Mouse (Mus musculus) CH12.LX (cell line): Measurements from ENCODE around the gene Eloa. TPM values are rescaled to one million over a fixed set of nuclear protein-coding genes. Genes with fewer than 3 reads are reported as not detected.

Experiments
- DNase-seq: peaks from one replicate; pipeline ENCODE4 v3.0.0-alpha.2; 2013; ENCODE audit errors: extremely low read depth
- H3K27ac ChIP-seq: 2 replicates; pipeline ENCODE4 v1.5.1; 2012; ENCODE audit warnings: low read depth, mild to moderate bottlenecking, control low read depth, moderate library complexity; ENCODE audit not compliant: insufficient read depth
- H3K27me3 ChIP-seq: replicated peaks from 2 replicates; pipeline ENCODE3; 2012; ENCODE audit warnings: inconsistent platforms
- H3K36me3 ChIP-seq, 2 experiments: replicated peaks in 1 of 2; 2 replicates each; pipeline versions ENCODE3 to v1.6.1; 2012; ENCODE audit warnings: inconsistent platforms in 1 of 2, low read length in 1 of 2, mild to moderate bottlenecking in 1 of 2, mixed read lengths in 1 of 2, moderate library complexity in 1 of 2; ENCODE audit not compliant: control insufficient read depth in 1 of 2, insufficient read depth in 1 of 2
- H3K4me1 ChIP-seq, 2 experiments: 2 replicates each; pipeline ENCODE4 v1.6.1; 2012; ENCODE audit warnings: inconsistent platforms in 1 of 2, moderate library complexity in 1 of 2; ENCODE audit not compliant: insufficient read depth in 2 of 2, control insufficient read depth in 1 of 2
- H3K4me2 ChIP-seq: 2 replicates; pipeline ENCODE4 v1.6.1; 2012; ENCODE audit warnings: low read depth, mild to moderate bottlenecking, control low read depth; ENCODE audit not compliant: poor library complexity, insufficient read depth, severe bottlenecking
- H3K4me3 ChIP-seq, 3 experiments: fragments of 150-350 bp in 1 of 3; sonication (generic) in 1 of 3; replicated peaks in 1 of 3; 2 replicates each; pipeline versions ENCODE3 to v1.5.1; 2011 to 2012; ENCODE audit warnings: low read depth in 2 of 3, low read length in 2 of 3, mild to moderate bottlenecking in 2 of 3, moderate library complexity in 2 of 3, control low read depth in 1 of 3, improper control_type of control experiment in 1 of 3, inconsistent platforms in 1 of 3, mixed read lengths in 1 of 3; ENCODE audit not compliant: poor library complexity in 1 of 3
- H3K79me2 ChIP-seq: replicated peaks from 2 replicates; pipeline ENCODE4 v1.6.1; 2012; ENCODE audit warnings: mild to moderate bottlenecking, moderate library complexity; ENCODE audit not compliant: control insufficient read depth, poor library complexity, insufficient read depth, severe bottlenecking; ENCODE audit errors: extremely low read depth
- H3K9ac ChIP-seq: 2 replicates; pipeline ENCODE4 v1.6.1; 2012; ENCODE audit warnings: low read depth, mild to moderate bottlenecking, control low read depth, moderate library complexity; ENCODE audit not compliant: insufficient read depth
- H3K9me3 ChIP-seq: replicated peaks from 2 replicates; pipeline ENCODE3; 2012; ENCODE audit warnings: low read length, inconsistent platforms, mixed read lengths
- CHD1 ChIP-seq: IDR thresholded peaks from 2 replicates; pipeline ENCODE4 v1.6.1; 2012; ENCODE audit warnings: low read depth, low read length, improper control_type of control experiment, inconsistent platforms
- CTCF ChIP-seq, 2 experiments: IDR thresholded peaks in 1 of 2; conservative IDR thresholded peaks in 1 of 2; 2 replicates each; pipeline ENCODE4 v1.5.1; 2011 to 2012; ENCODE audit warnings: low read depth in 2 of 2, low read length in 2 of 2, improper control_type of control experiment in 1 of 2, inconsistent platforms in 1 of 2, mild to moderate bottlenecking in 1 of 2, moderate library complexity in 1 of 2
- E2F4 ChIP-seq: IDR thresholded peaks from 2 replicates; pipeline ENCODE4 v1.6.1; 2011; ENCODE audit warnings: low read depth, low read length, improper control_type of control experiment; ENCODE audit not compliant: insufficient replicate concordance
- ELF1 ChIP-seq: IDR thresholded peaks from 2 replicates; pipeline ENCODE4 v1.6.1; 2014; ENCODE audit warnings: low read depth, mild to moderate bottlenecking, inconsistent platforms, low read length, improper control_type of control experiment
- EP300 ChIP-seq: IDR thresholded peaks from 2 replicates; pipeline ENCODE4 v1.6.1; 2011; ENCODE audit warnings: low read length, improper control_type of control experiment
- HCFC1 ChIP-seq: IDR thresholded peaks from 2 replicates; pipeline ENCODE4 v1.6.1; 2012; ENCODE audit warnings: low read depth, mild to moderate bottlenecking, inconsistent platforms, low read length, improper control_type of control experiment
- IRF4 ChIP-seq: IDR thresholded peaks from 2 replicates; pipeline ENCODE4 v1.6.1; 2014; ENCODE audit warnings: low read depth, mild to moderate bottlenecking, inconsistent platforms, low read length, improper control_type of control experiment
- KAT2A ChIP-seq: IDR thresholded peaks from 2 replicates; pipeline ENCODE4 v1.6.1; 2012; ENCODE audit warnings: low read length, improper control_type of control experiment, inconsistent platforms; ENCODE audit not compliant: insufficient replicate concordance
- MEF2A ChIP-seq: IDR thresholded peaks from 2 replicates; pipeline ENCODE4 v1.6.1; 2014; ENCODE audit warnings: low read depth, mild to moderate bottlenecking, inconsistent platforms, low read length, improper control_type of control experiment, borderline replicate concordance
- MXI1 ChIP-seq: IDR thresholded peaks from 2 replicates; pipeline ENCODE4 v1.6.1; 2011; ENCODE audit warnings: mild to moderate bottlenecking, low read depth, low read length, improper control_type of control experiment
- PAX5 ChIP-seq: IDR thresholded peaks from 2 replicates; pipeline ENCODE4 v1.6.1; 2012; ENCODE audit warnings: low read length, inconsistent platforms, mixed read lengths
- POLR2A ChIP-seq: IDR thresholded peaks from 2 replicates; pipeline ENCODE4 v1.6.1; 2011; ENCODE audit warnings: low read depth, mild to moderate bottlenecking, improper control_type of control experiment, low read length
- POLR2AphosphoS2 ChIP-seq: IDR thresholded peaks from 2 replicates; pipeline ENCODE4 v1.6.1; 2011; ENCODE audit warnings: low read depth, low read length, improper control_type of control experiment
- RCOR1 ChIP-seq: conservative IDR thresholded peaks from 2 replicates; pipeline ENCODE4 v1.6.1; 2012; ENCODE audit warnings: low read depth, mild to moderate bottlenecking, inconsistent platforms, low read length, improper control_type of control experiment
- SIN3A ChIP-seq: IDR thresholded peaks from 2 replicates; pipeline ENCODE4 v1.6.1; 2012; ENCODE audit warnings: low read length, improper control_type of control experiment, inconsistent platforms
- SMC3 ChIP-seq: IDR thresholded peaks from 2 replicates; pipeline ENCODE4 v1.6.1; 2011; ENCODE audit warnings: low read depth, low read length, improper control_type of control experiment
- TBP ChIP-seq: conservative IDR thresholded peaks from 2 replicates; pipeline ENCODE4 v1.6.1; 2011; ENCODE audit warnings: low read depth, low read length, improper control_type of control experiment
- TCF12 ChIP-seq: IDR thresholded peaks from 2 replicates; pipeline ENCODE4 v1.6.1; 2014; ENCODE audit warnings: low read depth, mild to moderate bottlenecking, inconsistent platforms, low read length, improper control_type of control experiment
- UBTF ChIP-seq: IDR thresholded peaks from 2 replicates; pipeline ENCODE4 v1.6.1; 2012; ENCODE audit warnings: low read depth, mild to moderate bottlenecking, inconsistent platforms, low read length, improper control_type of control experiment, moderate library complexity
- dilution Hi-C: fragments of 300-500 bp; cut with MboI; formaldehyde crosslinking; loops from 2 replicates; pipeline ENCODE4 v1.14.3; 2020; ENCODE audit warnings: low sequenced_read_pairs; ENCODE audit not compliant: extremely low pct_unique_long_range_greater_than_20kb, extremely low pct_ligation_motif_present
- in situ Hi-C: fragments of 300-500 bp; cut with MboI; formaldehyde crosslinking; loops from 3 replicates; pipeline ENCODE4 v1.14.3; 2019; ENCODE audit warnings: low sequenced_read_pairs, low pct_ligation_motif_present, low pct_unique_long_range_greater_than_20kb, mixed read lengths
- polyA plus RNA-seq: library from polyadenylated mRNA; unstranded; fragments of >175 nt; gene quantifications from 2 replicates; pipeline ENCODE4 v1.2.1, GENCODE M21; 2012; ENCODE audit warnings: low read depth; ENCODE audit not compliant: insufficient read length
- total RNA-seq, 2 experiments: library from RNA; depleted of rRNA; stranded (reverse); fragments of 300-350 nt in 1 of 2; fragments of >200 nt in 1 of 2; gene quantifications; 2 replicates each; pipeline ENCODE4 v1.2.3; 2012 to 2014

The Eloa gene
- total and polyA plus RNA-seq, 3 experiments = 45.8 to 66.2 (median 66.0) TPM

DNA sequence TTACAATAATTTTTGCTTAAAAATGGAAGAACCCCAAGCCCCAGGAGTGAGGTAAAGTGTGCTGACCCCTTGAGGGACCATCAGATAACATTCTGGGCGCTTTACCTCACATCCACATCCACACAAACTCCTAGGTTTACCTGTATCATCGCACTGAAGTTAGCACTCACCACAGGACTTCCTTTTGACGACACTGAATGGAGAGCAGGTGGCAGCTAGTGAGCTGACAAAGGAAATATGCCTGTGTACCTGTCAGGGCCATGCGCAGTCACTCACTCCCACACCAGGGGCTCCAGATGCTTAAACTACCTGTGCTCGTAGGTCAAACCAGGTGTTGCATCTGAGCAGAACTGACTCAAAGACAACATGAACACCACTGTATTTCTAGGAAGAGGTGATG lies 23.5 kb upstream of the Eloa start:
- Histone ChIP-seq H3K79me2 (0 out of 2 replicates have a peak, but pooled peaks cover 7% of the 10 kb centered on the region), H3K4me3 (no peak overlapping the region), H3K9ac (no peak overlapping the region)
- no peak for DNase-seq
- TF ChIP-seq KAT2A = no peak
- no peak for TF ChIP-seq UBTF
- TF ChIP-seq HCFC1 = no peak
- TF ChIP-seq E2F4 = no peak
- TF ChIP-seq POLR2AphosphoS2 = no peak
- TF ChIP-seq POLR2A = no peak
- TF ChIP-seq CTCF (conservative IDR thresholded peaks at IDR 0.05 in 1 of 2, IDR thresholded peaks at IDR 0.05 in 1 of 2; ENCODE audit: low read depth in 2 of 2, low read length in 2 of 2) = no peak
- no peak for TF ChIP-seq RCOR1
- TF ChIP-seq MXI1 = no peak
- TF ChIP-seq PAX5 = no peak
- no peak for TF ChIP-seq SMC3
- no peak for TF ChIP-seq MEF2A
- no peak for TF ChIP-seq TCF12
- TF ChIP-seq EP300 = no peak
- no peak for TF ChIP-seq CHD1
- no peak for TF ChIP-seq TBP
- TF ChIP-seq, all 38 proteins: peak for 0
- in situ Hi-C loops = no loop called here
- Histone ChIP-seq H3K4me1 (peaks cover 25 to 77% of the 10 kb centered on the region in 2 experiments), H3K27ac (peak overlapping the region; percentile 37; the same call in 1 of the 2 replicates), H3K4me2 (no peak overlapping the region), H3K27me3 (no peaks in the 10 kb centered on the region), H3K9me3 (no peaks in the 10 kb centered on the region), H3K36me3 (peaks cover 20 to 24% of the 10 kb centered on the region in 2 experiments)
- dilution Hi-C loops = no loop called here

DNA sequence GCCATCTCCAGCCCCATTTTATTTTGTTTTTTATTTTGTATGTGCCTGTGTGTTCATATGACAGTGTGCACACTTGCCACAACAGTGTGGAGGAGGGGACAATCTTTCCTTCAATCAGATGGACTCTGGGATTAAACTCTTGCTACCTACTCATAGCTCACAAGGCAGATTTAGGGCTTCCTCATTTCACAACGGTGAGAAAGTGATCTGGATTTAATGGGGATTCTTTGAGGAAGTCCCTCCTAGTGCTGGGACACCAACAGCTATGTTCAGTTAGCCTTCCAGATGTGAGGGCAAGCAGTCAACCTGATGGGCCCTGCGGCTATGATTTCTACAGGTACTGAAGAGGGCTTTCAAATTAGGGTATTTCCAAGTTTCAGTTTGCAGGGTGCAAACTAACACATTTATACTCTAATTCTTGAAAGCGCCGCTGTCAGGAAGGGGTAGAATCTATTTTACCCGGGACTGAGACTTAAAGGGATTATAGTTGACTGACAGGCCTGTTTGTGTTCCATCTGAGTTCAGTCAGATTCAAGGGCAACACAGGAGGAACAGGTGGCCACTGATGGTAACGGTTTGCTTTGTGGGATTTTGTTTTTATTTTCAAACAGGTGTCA lies 22.3 kb upstream of the Eloa start:
- Histone ChIP-seq H3K36me3 (peaks cover 9 to 12% of the 10 kb centered on the region in 2 experiments), H3K27me3 (no peaks in the 10 kb centered on the region), H3K4me1 (peaks cover 21 to 65% of the 10 kb centered on the region in 2 experiments), H3K27ac (peak overlapping the region; percentile 82), H3K79me2 (no peaks in the 10 kb centered on the region), H3K4me3 (no peak overlapping the region), H3K4me2 (peak overlapping the region; percentile 25; the same call in 1 of the 2 replicates), H3K9me3 (no peaks in the 10 kb centered on the region), H3K9ac (peak overlapping the region; percentile 30; the same call in 1 of the 2 replicates)
- dilution Hi-C loops (no loop called here), in situ Hi-C loops (no loop called here)
- TF ChIP-seq ELF1 = 0 out of 2 replicates have a peak, but pooled peaks have one; percentile 20
- peak; percentile 38; the same call in 1 of the 2 replicates for TF ChIP-seq TCF12
- TF ChIP-seq SIN3A = no peak
- 0 out of 2 replicates have a peak, but pooled peaks have one; percentile 24 for TF ChIP-seq IRF4
- no peak for DNase-seq
